Mouse (Mus musculus) lung, postnatal 0 days (tissue): ENCODE measurements around the gene Tgm4. TPM values are rescaled to one million over a fixed set of nuclear protein-coding genes. Genes with fewer than 3 reads are reported as not detected.

Source experiments
- ATAC-seq: fragments of 200-750 bp; cut with Nextera tagmentation; 2 replicates; pipeline ENCODE4 v1.8.0; 2017; ENCODE audit warnings: moderate library complexity
- DNase-seq: peaks from one replicate; pipeline ENCODE4 v3.0.0-alpha.2; 2016; ENCODE audit warnings: low spot score
- H3K27ac ChIP-seq: fragments of 300-500 bp; sonication (generic); 2 replicates; pipeline ENCODE4 v1.5.1; 2014; ENCODE audit warnings: antibody characterized with exemption, mild to moderate bottlenecking, low read length, mixed read lengths
- H3K27me3 ChIP-seq: fragments of 300-500 bp; sonication (generic); replicated peaks from 2 replicates; pipeline ENCODE4 v1.6.1; 2014; ENCODE audit warnings: low read length, mixed read lengths; ENCODE audit not compliant: insufficient read depth
- H3K36me3 ChIP-seq: fragments of 300-500 bp; sonication (generic); 2 replicates; pipeline ENCODE4 v1.6.1; 2014; ENCODE audit warnings: low read length, mixed read lengths; ENCODE audit not compliant: insufficient read depth
- H3K4me1 ChIP-seq: fragments of 300-500 bp; sonication (generic); 2 replicates; pipeline ENCODE4 v1.6.1; 2014; ENCODE audit warnings: antibody characterized with exemption, low read depth, low read length, mixed read lengths; ENCODE audit not compliant: insufficient read depth
- H3K4me2 ChIP-seq: fragments of 300-500 bp; sonication (generic); replicated peaks from 2 replicates; pipeline ENCODE4 v1.6.1; 2014; ENCODE audit warnings: low read depth, mild to moderate bottlenecking, low read length, moderate library complexity, mixed read lengths
- H3K4me3 ChIP-seq: fragments of 300-500 bp; sonication (generic); 2 replicates; pipeline ENCODE4 v1.5.1; 2014; ENCODE audit warnings: low read depth, low read length
- H3K9ac ChIP-seq: fragments of 300-500 bp; sonication (generic); replicated peaks from 2 replicates; pipeline ENCODE4 v1.6.1; 2014; ENCODE audit warnings: low read depth, mild to moderate bottlenecking
- H3K9me3 ChIP-seq: fragments of 300-500 bp; sonication (generic); 2 replicates; pipeline ENCODE4 v1.6.1; 2016; ENCODE audit warnings: low read length, mixed read lengths
- CTCF ChIP-seq: IDR thresholded peaks from 2 replicates; pipeline ENCODE4 v1.5.1; 2016; ENCODE audit warnings: antibody characterized with exemption, mild to moderate bottlenecking
- EP300 ChIP-seq: IDR thresholded peaks from 2 replicates; pipeline ENCODE4 v1.6.1; 2016; ENCODE audit warnings: antibody characterized with exemption, mild to moderate bottlenecking, control low read depth
- WGBS: fragments of 180-500 bp; shearing (Covaris S2); extraction: QIAGEN DNeasy Blood & Tissue Kit; methylation state at CpG from one replicate; pipeline ENCODE4 v1.1.7; 2014; 5-methylcytosine and 5-hydroxymethylcytosine counted together
- polyA plus RNA-seq: library from polyadenylated mRNA; unstranded; fragments of >200 nt; fragmentation: Nextera tagmentation; extraction: Ambion mirVana; gene quantifications from 2 replicates; pipeline ENCODE4 v1.2.1, GENCODE M21; 2015

The Tgm4 gene
- polyA plus RNA-seq, 1 experiment from 2014 or later = 1.2 TPM

DNA sequence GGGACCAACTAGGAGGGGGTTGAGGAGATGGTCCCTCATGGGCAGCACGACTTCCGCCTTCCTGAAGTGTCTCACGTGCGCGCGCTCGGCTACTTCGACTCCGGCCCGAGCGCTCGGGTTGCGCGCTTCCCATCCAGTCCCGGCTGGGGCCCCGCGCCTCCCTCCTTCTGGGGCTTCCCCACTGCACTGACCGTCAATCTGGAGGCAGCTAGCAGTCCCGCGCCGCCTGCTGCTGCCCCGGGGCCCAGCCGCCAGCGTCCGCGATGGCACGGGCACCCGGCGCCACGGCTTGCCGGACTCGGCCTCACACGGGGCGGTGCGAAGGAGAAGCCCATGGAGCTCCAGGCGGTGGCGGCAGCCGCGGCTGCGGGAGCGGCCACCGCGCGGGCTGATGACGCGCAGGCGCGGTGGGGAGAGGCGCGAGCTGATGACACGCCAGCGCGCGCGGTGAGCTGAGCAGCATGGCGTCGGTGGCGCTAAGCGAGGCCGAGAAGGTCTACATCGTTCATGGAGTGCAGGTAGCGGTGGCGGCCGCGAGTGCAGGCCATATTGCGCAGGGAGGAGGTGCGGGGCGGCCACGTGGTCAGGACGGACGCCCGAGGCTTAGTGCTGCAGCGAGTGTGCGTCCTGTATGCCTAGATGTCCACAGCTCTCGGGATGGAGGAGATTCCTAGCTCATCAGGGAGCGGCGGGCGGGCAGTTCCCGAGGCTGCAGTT lies 78.4 kb downstream of the Tgm4 start, which contains the start of the genes Zdhhc3 and Exosc7:
Gene Zdhhc3, minus strand, starts transcription at position 401 of the 717 bp plus-strand sequence.
Gene Exosc7, plus strand, starts transcription at position 411 of the 717 bp plus-strand sequence.
- under 1% methylated on average over 76 of the region's 79 CpGs for WGBS
- H3K4me3 ChIP-seq = peak within 1 kb of the TSS; percentile 94
- TF ChIP-seq CTCF (no peak; the same call in 1 of the 2 replicates), EP300 (no peak)
- ATAC-seq (peak; percentile 82), DNase-seq (peak; percentile 94)
- H3K4me1 ChIP-seq = peaks cover 15% of the 10 kb centered on the region; the same call in 1 of the 2 replicates
- H3K4me2 ChIP-seq = peak within 1 kb of the TSS; percentile 88
- peak within 1 kb of the TSS; percentile 88 for H3K9ac ChIP-seq
- no peaks in the 10 kb centered on the region for H3K36me3 ChIP-seq
- peak within 1 kb of the TSS; percentile 98 for H3K27ac ChIP-seq
- H3K27me3 ChIP-seq = no peaks in the 10 kb centered on the region
- no peaks in the 10 kb centered on the region for H3K9me3 ChIP-seq

DNA sequence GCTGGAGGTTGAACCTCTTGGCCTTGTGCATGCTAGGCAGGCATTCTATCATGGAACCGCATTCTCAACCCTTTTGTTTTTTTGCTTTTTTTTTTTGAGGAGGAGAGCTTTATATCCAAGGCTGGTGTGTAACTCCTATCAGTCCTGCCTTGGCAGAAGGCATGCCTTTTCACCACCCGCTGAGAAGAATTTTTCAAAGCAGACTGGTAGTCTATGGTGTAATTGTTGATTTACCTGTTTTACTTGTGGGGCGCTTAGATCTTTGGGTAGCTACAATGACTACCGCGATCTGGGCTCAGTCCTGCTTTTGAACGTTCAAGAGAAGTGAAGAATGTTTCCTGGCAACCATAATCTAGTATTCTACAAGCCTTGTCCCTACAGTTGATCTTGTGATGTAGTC lies 79.4 kb downstream of the Tgm4 start:
- Histone ChIP-seq H3K9ac (peak overlapping the region; percentile 88; the same call in 1 of the 2 replicates), H3K36me3 (peaks cover 3% of the 10 kb centered on the region; the same call in 1 of the 2 replicates), H3K4me2 (peak overlapping the region; percentile 88), H3K27ac (peak overlapping the region; percentile 98), H3K4me3 (peak overlapping the region; percentile 94), H3K4me1 (peaks cover 15% of the 10 kb centered on the region; the same call in 1 of the 2 replicates), H3K27me3 (no peaks in the 10 kb centered on the region), H3K9me3 (no peaks in the 10 kb centered on the region)
- 40% methylated on average over 6 of the region's 6 CpGs for WGBS
- TF ChIP-seq EP300 = no peak
- TF ChIP-seq CTCF = no peak
- DNase-seq = peak; percentile 33
- ATAC-seq = no peak

DNA sequence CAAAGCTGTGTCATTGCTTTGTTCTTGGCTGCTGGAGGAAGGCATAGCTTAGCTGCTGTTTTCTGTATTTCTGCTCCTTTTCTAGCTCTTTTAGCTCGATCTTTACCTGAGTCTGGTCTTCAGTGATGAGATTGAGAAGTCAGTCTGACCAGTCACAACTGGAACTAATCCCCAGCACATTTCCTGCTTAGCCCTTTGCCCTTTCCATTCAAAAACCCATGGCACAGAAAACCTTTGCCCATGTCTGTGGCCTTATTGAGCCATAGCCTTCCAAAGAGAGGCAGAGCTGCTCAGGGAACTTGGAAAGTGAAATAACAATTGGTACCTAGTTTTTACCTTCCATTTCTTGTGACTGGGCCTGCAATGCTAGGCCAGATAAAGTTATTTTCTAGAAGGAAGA lies 81.0 kb downstream of the Tgm4 start:
- no peak for ATAC-seq
- peak overlapping the region; percentile 26; the same call in 1 of the 2 replicates for H3K27ac ChIP-seq
- H3K4me2 ChIP-seq = peak overlapping the region; percentile 20
- peaks cover 15% of the 10 kb centered on the region; the same call in 1 of the 2 replicates for H3K4me1 ChIP-seq
- H3K4me3 ChIP-seq = no peak overlapping the region
- DNase-seq = no peak
- H3K9me3 ChIP-seq = no peaks in the 10 kb centered on the region
- no peaks in the 10 kb centered on the region for H3K27me3 ChIP-seq
- no peak overlapping the region for H3K9ac ChIP-seq
- TF ChIP-seq CTCF = no peak
- TF ChIP-seq EP300 = no peak
- peaks cover 20% of the 10 kb centered on the region for H3K36me3 ChIP-seq
- 93% methylated on average over 1 of the region's 1 CpGs for WGBS

Other genes with a start within 250 kb of the Tgm4 start
- gene Tcaim, start 229.2 kb upstream of the Tgm4 start, polyA plus RNA-seq = 4.7 and 5.0 TPM in 2 replicates
- gene Gm35549, start 190.7 kb upstream of the Tgm4 start, polyA plus RNA-seq = 0.24 and 0.33 TPM in 2 replicates
- 21.7 and 25.4 TPM in 2 replicates for gene Zfp445, start 168.7 kb upstream of the Tgm4 start, polyA plus RNA-seq
- 2.7 and 2.9 TPM in 2 replicates for gene Zkscan7, start 149.0 kb upstream of the Tgm4 start, polyA plus RNA-seq
- 9.6 and 11.0 TPM in 2 replicates for gene Zfp105, start 111.7 kb upstream of the Tgm4 start, polyA plus RNA-seq
- 39.2 and 42.5 TPM in 2 replicates for gene 1110059G10Rik, start 83.7 kb upstream of the Tgm4 start, polyA plus RNA-seq
- 3.5 and 4.6 TPM in 2 replicates for gene Kif15, start 83.7 kb upstream of the Tgm4 start, polyA plus RNA-seq
- 44.7 and 55.7 TPM in 2 replicates for gene Tmem42, start 13.4 kb upstream of the Tgm4 start, polyA plus RNA-seq
- gene Zdhhc3, start 78.5 kb downstream of the Tgm4 start, polyA plus RNA-seq = 127 and 130 TPM in 2 replicates
- 139 and 145 TPM in 2 replicates for gene Exosc7, start 78.5 kb downstream of the Tgm4 start, polyA plus RNA-seq
- 84.7 and 86.6 TPM in 2 replicates for gene Clec3b, start 116.2 kb downstream of the Tgm4 start, polyA plus RNA-seq
- 9.8 and 10.9 TPM in 2 replicates for gene Cdcp1, start 181.3 kb downstream of the Tgm4 start, polyA plus RNA-seq
- 16.0 and 17.5 TPM in 2 replicates for gene Tmem158, start 226.0 kb downstream of the Tgm4 start, polyA plus RNA-seq